Mouse (Mus musculus) cortical plate, adult 2 months (tissue): ENCODE results near the gene Pex26. TPM values are rescaled to one million over a fixed set of nuclear protein-coding genes. Genes with fewer than 3 reads are reported as not detected.

Experiments used
- H3K27ac ChIP-seq: fragments of 200-500 bp; 2 replicates; pipeline ENCODE4 v1.5.1; 2012; ENCODE audit warnings: low read length, control low read depth, inconsistent platforms; ENCODE audit not compliant: insufficient read depth
- H3K4me1 ChIP-seq: fragments of 200-500 bp; 2 replicates; pipeline ENCODE4 v1.6.1; 2011; ENCODE audit warnings: low read length; ENCODE audit not compliant: control insufficient read depth, insufficient read depth
- H3K4me3 ChIP-seq: fragments of 200-500 bp; 2 replicates; pipeline ENCODE4 v1.5.1; 2011; ENCODE audit warnings: mild to moderate bottlenecking, low read length, control low read depth; ENCODE audit not compliant: insufficient read depth
- CTCF ChIP-seq: fragments of 200-500 bp; IDR thresholded peaks from 2 replicates; pipeline ENCODE4 v1.5.1; 2011; ENCODE audit warnings: mild to moderate bottlenecking, control low read depth, low read length; ENCODE audit not compliant: insufficient read depth; ENCODE audit errors: extremely low read depth
- POLR2A ChIP-seq: fragments of 200-500 bp; IDR thresholded peaks from 2 replicates; pipeline ENCODE4 v1.6.1; 2011; ENCODE audit warnings: mild to moderate bottlenecking, low read length, control low read depth; ENCODE audit not compliant: insufficient read depth; ENCODE audit errors: extremely low read depth
- polyA plus RNA-seq: library from polyadenylated mRNA; depleted of rRNA; stranded (reverse); fragments of >200 nt; gene quantifications from 2 replicates; pipeline ENCODE4 v1.2.3, GENCODE M21; 2012

The Pex26 gene
- polyA plus RNA-seq, 1 experiment, result 15.4 TPM

DNA sequence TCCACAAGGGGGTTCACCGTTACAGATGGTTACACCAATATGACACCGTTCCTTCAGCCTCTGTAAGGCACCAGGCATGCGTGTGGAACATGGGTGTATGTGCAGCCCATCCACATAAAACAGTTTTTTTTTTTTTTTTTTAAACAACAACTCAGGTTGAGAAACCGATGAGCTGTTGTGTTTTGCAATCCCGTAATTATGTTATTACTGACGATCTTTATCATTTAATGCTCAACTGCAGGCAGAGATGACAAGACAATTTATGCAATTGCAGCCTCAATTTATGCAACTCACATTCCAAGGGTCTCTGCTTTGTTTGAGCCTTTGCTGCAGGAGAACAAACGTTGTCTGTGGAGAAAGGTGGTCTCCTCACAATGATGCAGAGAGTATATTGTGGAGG, 3.6 kb upstream of the Pex26 start:
- Histone ChIP-seq H3K4me3 (no peak overlapping the region), H3K4me1 (no peaks in the 10 kb centered on the region; the same call in 1 of the 2 replicates), H3K27ac (no peak overlapping the region)
- TF ChIP-seq POLR2A, result no peak
- TF ChIP-seq CTCF, result no peak

DNA sequence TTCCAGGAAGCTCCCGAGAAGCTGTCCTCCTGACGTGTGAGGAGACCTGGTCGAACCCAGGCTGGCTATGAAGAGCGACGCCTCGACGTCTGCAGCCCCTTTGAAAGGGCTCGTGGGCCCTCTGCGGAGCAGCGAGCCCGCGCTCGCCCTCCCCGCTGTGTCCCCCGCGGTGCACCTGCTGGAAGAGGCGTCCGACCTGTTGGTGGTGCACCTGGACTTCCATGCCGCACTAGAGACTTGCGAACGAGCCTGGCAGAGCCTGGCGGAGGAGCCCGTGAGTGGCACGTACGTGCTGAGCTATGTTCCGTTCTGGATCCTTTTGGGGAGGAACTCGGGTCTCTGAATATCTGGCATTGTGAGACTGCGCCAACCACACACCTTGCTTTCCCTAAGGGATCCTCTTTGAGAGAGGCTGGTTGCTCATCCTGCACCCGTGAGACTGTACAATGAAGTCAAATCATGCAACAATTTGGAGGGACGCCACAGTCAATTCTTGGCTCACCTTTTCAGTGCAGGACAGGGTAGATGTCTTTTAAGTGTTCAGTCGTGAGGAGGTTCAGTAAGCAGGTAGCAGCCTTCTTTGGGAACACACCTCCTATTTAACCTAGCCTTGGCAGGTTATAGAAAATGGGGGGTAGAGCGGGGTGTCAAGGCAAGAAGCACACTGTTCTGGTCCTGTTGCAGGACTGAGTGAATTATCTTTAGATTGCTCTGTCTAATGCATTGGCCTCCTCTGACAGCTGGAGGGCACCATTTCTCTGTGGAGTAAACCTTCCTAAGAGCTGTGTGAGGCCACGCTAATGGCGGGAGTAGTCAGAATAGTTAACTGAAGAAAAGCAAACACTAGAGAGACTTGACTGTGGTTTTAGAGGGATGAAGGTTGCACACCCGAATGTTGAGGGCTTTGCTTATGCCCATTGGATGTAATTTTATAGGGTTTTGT, 1.0 kb downstream of the Pex26 start:
- H3K4me3 ChIP-seq, result peak overlapping the region; percentile 53
- peaks cover 2% of the 10 kb centered on the region; the same call in 1 of the 2 replicates for H3K4me1 ChIP-seq
- TF ChIP-seq CTCF (peak; percentile 82), POLR2A (no peak)
- no peak overlapping the region for H3K27ac ChIP-seq

DNA sequence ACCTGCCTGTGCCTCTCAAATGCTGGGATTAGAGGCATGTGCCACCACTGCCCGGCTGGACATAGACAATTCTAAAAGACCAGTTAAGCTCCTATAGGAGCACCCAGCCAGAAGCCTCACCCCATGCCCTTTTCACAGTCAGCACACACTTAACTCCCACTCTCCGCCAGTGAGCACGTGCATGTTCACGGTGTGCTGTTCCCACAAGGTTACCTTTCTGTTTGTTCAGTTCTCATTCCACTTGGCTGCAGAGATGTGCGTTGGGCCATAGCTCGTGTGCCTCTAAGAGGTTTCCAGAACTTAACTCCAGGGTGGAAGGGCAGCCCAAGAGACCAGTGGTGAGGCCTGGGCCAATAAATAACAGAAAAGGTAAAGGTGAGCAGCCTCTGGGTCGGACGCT, 1.8 kb downstream of the Pex26 start:
- Histone ChIP-seq H3K4me1 (peaks cover 2% of the 10 kb centered on the region; the same call in 1 of the 2 replicates), H3K4me3 (peak overlapping the region; percentile 53; the same call in 1 of the 2 replicates)
- no peak for TF ChIP-seq POLR2A

DNA sequence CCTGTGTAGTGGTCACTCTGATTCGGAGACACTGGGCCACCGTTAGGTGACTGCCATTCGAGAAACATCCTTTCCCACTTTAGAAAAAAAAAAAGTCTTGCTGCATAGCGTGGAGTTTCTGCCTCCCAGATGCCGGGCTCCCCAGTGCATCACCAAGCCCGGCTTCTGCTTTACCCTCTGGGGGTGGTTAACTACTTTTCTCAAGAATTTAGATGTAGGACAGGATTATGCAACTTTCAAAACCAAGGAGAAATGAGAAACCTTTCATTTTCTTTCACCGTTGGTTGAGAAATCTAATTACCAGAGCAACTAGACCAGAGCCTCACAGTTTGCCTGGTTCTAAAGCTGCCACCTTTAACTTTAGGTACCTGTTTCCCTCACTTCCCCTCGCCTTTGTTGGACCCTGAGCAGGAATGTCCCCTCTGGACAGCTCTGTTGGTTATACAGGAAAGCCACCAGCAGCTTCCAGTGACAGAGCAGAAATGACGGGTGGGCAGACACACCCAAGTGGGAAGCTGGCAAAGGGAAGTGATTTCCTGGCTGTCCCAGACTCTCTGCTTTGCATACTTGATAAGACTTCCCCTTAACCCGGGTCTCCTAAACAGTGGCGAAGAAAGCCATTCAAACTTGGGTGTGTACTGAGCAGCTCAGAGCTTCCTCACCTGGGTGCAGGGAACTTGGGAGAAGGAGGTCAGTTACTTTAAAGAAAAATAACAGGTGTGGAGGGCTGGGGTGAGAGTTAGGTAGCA, 8.0 kb downstream of the Pex26 start:
- no peaks in the 10 kb centered on the region for H3K4me1 ChIP-seq
- no peak overlapping the region for H3K4me3 ChIP-seq
- no peak overlapping the region for H3K27ac ChIP-seq
- TF ChIP-seq POLR2A, result no peak
- TF ChIP-seq CTCF, result no peak

More for the DNA sequence above, 1.8 kb downstream of the Pex26 start:
- no peak overlapping the region for H3K27ac ChIP-seq

DNA sequence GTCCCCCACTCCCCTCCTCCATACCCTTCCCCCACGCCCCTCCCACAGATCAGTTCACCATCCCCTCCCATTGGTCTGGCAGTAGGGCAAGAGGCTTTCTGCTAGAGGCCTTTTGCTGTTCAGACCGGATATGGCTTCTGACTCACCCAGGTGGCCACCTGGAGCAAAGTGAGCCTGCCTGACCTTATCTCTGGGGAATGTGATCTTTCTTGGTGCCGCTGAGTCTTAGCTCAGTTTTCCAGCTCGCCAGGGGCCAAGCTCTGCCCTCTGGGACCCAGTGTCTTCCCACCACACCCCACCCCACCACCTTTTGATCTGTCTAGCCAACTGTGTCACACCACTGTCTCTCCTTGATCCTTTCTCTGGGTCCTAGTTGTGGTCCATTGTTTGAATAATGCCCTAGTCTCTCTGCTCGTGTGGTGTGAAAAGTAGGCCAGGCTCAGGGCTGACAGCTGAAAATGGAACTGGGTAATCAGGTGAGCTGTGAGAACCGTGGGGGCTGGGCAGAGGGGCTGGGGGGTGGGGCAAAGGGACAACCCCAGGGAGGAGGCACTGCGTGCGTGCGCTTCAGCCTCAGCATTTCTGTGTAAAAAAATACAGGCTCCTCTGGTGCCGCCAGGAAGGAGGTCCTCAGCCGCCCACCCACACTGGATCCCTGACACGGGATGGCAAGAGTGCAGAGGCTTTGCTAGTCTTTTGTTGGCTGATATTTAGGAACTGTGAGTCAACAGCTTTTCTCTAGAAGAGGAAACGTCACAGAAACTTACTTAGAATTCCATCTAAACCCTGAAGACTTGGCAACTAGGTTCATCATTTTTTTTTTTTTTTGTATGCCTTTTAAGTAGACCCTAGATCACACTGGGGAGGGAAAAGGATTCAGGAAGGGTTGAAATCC, 10.8 kb downstream of the Pex26 start:
- no peak for TF ChIP-seq CTCF
- TF ChIP-seq POLR2A, result no peak
- no peak overlapping the region for H3K27ac ChIP-seq
- no peaks in the 10 kb centered on the region for H3K4me1 ChIP-seq

DNA sequence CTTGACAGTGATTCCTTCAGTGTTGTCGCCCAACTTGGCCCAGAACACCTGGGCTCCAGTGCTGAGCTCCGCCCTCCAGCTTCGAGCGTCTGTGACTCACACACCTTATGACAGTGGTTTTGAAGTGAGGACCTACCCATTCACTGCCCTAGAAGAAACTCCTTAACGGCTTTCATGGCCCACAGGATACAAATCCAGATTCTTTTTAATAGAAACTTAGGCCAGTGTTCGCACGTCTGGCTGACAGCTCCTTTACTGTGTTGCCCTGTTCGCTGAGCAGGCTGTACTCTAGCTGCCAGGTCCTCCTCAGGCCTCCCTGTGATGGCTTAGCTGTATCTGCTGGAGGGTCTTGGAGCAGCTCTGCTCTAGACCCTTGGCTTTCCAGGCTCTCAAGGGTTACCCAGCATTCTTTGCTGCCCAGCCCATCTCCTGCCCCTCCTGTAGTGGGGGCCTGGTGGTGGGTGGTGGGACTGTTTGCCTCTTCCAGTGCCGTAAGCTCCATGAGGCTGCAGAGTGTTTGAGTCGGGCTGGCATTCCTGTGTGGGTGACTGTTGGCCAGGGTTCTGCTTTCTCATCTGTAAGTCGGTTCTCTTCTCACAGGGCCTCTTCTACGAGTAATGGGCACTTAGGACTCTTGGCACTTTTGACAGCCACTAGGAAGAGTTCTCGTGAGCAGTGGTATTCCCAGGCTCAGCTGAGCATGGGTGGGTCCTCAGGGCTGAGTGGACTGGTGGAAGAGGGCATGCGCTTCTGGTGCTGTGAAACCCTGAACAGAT, 11.7 kb downstream of the Pex26 start:
- TF ChIP-seq POLR2A (no peak), CTCF (no peak)
- no peak overlapping the region for H3K27ac ChIP-seq
- H3K4me3 ChIP-seq, result no peak overlapping the region
- no peaks in the 10 kb centered on the region for H3K4me1 ChIP-seq

More for the DNA sequence above, 10.8 kb downstream of the Pex26 start:
- H3K4me3 ChIP-seq, result no peak overlapping the region

DNA sequence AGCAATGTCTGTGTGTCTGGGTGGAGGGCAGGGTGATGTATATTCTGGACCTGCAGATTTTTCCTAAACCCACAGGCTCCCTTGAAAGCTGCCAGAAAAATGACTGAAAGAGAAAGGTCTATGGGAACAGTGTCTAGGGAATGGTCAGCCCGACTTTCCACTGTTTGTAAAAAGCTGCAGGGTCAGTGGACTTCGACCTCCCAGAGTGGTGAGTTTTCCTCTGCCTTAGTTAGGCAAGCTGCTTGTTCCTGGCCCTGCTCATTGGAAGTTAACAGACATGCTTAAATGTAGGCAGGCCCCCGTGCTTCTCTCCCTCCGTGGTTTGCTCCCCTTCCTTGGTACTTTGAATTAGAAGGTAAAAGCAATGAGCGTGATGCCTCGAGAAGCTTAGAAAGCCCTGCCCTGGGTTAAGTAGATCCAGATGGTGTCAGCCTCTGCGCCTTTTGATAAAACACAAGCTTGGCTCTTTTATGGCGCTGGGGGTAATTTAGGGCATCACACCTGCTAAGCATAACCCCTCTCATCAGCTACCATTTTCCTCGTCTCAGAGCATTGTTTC, 14.4 kb downstream of the Pex26 start:
- Histone ChIP-seq H3K4me1 (no peaks in the 10 kb centered on the region), H3K4me3 (no peak overlapping the region), H3K27ac (no peak overlapping the region)
- no peak for TF ChIP-seq POLR2A
- no peak for TF ChIP-seq CTCF

DNA sequence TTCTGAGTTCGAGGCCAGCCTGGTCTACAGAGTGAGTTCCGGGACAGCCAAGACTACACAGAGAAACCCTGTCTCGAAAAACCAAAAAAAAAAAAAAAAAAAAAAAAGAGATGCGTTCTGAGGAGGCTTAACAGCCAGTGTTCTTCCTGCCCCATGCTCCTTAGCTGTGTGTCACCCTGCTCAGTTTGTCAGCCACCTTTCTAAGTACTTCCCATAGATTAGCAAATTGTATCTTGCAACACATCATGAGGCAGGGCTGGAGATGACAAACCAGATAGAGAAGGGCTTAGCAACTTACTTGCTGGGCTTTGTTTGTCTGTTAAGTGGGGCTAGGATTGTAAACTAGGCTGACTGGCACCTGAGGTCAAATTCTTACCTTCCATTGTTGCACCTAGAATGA, 17.0 kb downstream of the Pex26 start:
- Histone ChIP-seq H3K4me3 (no peak overlapping the region), H3K27ac (no peak overlapping the region), H3K4me1 (no peaks in the 10 kb centered on the region)
- TF ChIP-seq CTCF, result no peak
